Mouse (Mus musculus) v-Abl transformed pro-B cells (cell line): ENCODE data around the gene Olfr1121.
"Not testable (repeated sequence)": the region's sequence is repeated elsewhere in the genome, so short reads cannot be mapped to it uniquely, and the experiment has no call there.

Experiments
- in situ Hi-C, 2 experiments: fragments of 400-800 bp; cut with MboI; formaldehyde crosslinking; loops; one replicate each; pipeline ENCODE4 v1.15.1; 2025; ENCODE audit not compliant: unreplicated experiment in 2 of 2

Gene Olfr1121

DNA sequence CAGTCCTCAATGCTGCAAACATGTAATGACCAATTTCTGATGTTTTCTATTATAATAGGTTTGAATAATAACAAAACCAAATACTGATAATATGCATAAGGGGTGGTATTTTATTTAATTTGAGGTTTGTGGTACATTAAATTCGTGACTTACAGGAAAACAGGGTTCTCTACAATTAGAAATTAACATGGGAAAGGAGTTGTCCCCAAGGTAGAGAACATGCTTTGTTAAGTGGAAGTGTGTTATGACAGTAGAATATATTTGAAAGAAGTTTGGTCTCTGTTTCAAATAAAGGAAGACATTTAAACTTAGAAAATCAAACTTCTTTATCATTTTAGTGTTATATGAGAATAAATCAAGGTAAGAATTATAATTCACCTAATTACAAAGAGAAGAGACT lies at the start of gene Olfr1121:
Olfr1121 (plus strand) TSS at position 301 of the 400 bp plus-strand sequence.
- in situ Hi-C loops: no loop called here

DNA sequence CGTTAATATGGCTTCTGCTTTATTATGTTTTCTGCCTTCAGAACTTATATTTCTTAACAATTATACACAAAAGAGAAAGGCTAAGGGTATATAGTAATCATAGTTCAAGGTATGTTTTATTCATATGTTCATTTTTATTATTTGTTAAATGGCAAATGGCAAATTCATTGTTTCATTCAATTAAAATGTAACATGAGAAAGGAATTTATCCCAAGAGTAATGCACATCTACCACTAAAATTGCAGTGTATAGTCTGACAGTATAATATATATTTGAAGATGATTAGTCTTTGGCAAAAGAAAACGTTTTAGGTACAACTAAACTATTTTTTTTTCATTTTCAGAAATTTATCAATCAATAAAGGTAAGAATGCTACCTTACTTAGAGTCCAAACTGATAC lies 15.2 kb upstream of the Olfr1121 start, which contains the start of gene Olfr1120:
Olfr1120 (plus strand) TSS at position 301 of the 400 bp plus-strand sequence.
- in situ Hi-C loops: no loop called here

DNA sequence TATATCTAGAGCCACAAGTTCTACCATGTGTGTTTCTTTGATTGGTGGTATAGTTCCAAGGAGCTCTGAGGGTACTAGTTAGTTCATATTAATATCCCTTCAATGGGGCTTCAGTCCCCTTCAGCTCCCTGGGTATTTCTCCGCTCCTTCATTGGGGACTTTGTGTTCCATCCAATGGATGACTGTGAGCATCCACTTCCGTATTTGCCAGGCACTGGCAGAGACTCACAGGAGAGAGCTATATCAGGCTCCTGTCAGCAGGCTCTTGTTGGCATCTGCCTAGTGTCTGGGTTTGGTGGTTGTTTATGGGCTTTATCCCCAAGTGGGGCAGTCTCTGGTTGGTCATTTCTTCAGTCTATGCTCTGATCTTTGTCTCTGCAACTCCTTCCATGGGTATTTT lies 9.6 kb upstream of the Olfr1121 start:
- in situ Hi-C loops: not testable (repeated sequence)

DNA sequence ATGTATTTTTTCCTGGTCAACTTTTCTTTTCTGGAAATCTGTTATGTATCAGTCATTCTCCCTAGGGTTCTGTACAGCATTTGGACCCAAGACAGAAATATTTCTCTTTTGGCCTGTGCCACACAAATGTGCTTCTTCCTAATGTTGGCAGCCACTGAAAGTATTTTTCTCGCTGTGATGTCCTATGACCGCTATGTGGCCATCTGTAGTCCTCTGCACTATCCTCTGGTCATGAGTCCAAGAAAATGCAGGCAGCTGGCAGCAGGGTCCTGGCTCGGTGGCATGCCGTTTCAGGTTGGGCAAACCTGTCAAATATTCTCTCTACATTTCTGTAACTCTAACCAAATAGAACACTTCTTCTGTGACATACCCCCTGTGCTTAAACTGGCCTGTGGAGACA lies 2.0 kb downstream of the Olfr1121 start:
- in situ Hi-C loops: no loop called here

DNA sequence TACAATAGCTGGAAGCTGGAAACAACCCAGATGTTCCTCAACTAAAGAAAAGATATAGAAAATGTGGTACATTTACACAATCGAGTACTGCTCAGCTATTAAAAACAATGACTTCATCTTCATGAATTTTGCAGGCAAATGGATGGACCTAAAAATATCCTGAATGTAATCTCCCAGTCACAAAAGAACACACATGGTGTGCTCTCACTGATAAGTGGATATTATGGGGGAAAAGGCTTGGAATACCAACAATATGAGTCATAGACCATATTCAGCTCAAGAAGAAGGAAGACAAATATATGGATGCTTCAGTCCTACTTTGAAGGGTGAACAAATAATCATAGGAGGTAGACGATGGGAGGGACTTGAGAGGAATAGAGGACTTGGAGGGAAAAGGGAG lies 14.2 kb downstream of the Olfr1121 start:
- in situ Hi-C loops: no loop called here

DNA sequence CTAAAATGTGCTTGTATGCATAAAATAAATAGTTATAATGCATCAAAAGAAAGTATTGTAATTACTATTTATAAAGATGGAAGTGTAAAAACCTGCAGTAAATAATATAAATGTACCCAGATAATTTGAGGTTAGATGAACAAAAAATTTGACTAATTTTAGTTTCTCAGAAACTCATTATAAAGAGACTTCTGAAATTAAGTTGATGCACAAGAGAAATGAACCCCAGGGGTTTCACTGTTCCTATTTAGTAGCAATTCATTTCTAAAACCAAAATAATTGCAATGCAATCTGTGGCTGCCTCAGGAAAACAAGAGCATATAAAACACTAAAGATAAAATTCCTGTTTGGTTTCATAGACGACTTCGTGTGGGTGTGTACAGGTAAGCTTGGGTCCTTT lies 15.9 kb downstream of the Olfr1121 start, which contains the start of gene Olfr1122:
Olfr1122 (plus strand) TSS at position 301 of the 400 bp plus-strand sequence.
- in situ Hi-C loops: no loop called here

DNA sequence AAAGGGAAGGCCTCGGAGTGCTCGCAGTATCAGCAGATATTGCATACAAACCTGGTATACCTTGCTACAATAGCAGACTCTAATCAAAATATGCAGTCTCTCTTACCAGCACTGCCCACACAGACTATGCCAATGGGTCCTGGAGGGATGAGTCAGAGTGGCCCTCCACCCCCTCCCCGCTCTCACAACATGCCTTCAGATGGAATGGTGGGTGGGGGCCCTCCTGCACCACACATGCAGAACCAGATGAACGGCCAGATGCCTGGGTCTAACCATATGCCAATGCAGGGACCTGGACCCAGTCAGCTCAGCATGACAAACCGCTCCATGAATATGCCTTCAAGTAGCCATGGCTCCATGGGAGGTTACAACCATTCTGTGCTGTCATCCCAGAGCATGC lies 23.9 kb downstream of the Olfr1121 start:
- in situ Hi-C loops: not testable (repeated sequence)

DNA sequence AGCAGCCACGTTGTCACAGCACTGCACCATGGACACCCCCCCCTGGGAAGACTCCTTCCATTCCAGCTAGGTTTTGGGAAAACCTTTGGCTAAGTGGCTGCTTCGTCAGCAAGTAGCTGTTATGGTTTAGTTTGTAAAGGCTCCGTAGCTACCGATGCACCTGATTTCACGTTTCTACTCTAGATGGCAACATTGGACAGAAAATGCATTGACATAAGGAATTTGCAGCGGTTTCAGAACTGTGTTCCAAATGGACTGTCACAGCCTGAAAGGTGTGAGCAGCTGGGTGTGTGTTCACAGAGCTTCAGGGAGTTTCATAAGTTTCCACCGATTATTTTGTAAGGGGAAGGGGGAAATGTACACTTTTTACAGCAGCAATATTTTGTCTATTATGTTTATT lies 25.0 kb downstream of the Olfr1121 start:
- in situ Hi-C loops: not testable (repeated sequence)

DNA sequence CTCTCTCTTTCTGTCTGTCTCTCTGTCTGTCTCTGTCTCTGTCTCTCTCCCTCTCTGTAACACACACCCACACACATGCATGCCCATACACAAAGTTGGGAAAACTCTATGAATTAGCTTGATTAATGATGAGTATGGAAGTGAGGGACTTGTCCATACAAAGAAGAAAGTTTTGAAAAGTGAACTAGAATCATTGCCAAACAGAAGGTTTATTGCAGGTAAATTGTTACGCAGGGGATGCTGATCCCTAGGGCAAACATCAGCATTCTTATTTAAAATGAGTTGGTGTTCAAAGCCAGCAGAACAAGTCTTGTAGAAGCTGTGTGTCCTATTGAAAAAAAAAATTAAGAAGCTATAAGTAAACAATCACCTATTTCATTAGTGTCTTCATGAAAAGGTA lies 46.6 kb downstream of the Olfr1121 start, which contains the start of gene Olfr1123:
Olfr1123 (plus strand) TSS at position 301 of the 400 bp plus-strand sequence.
- in situ Hi-C loops: no loop called here
